Mouse (Mus musculus) subcutaneous adipose tissue, adult 2 months (tissue): ENCODE data around the gene Capn12. TPM values are rescaled to one million over a fixed set of nuclear protein-coding genes. Genes with fewer than 3 reads are reported as not detected.

Experiments
- polyA plus RNA-seq: library from polyadenylated mRNA; depleted of rRNA; stranded (reverse); fragments of >200 nt; gene quantifications from 2 replicates; pipeline ENCODE4 v1.2.3, GENCODE M21; 2012; ENCODE audit warnings: low replicate concordance; rRNA removed

Capn12 gene
- 0.85 and 2.6 TPM in 2 replicates for polyA plus RNA-seq

DNA sequence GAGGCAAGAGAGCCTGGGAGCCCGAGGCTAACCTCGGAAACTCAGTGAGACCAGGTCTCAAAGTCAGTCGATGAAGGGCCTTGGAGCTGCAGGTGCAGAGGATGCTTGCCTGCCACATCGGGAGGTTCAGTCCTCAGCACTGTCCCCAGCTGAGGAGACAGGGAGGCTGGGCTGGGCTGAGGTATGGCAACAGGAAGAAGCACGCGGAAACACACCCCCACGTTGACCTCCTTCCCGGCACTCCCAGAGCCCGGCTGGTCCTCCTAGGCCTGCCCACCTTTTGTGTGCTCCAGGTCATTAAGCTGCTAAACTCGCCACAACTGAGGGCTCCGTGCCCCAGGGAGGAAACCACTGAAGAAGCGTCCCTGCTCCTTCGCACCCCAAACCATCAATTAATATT is at the start of gene Capn12:
Capn12 (plus strand) TSS at position 224 of the 400 bp plus-strand sequence.

GRCm38 (mm10) chr7:28833723-28834347 is 47.4 kb upstream of the Capn12 start, which contains the start of gene Lgals4:
Gene Lgals4 (plus strand): TSS chr7:28833854.

GRCm38 (mm10) chr7:28863540-28863939 is 17.7 kb upstream of the Capn12 start, which contains the start of gene Lgals7:
Gene Lgals7 (plus strand): TSS chr7:28863853.

Other genes with a start within 250 kb of the Capn12 start
- 7.1 and 21.8 TPM in 2 replicates for gene Fbxo27, start 188.6 kb upstream of the Capn12 start, polyA plus RNA-seq
- gene Fbxo17, start 164.6 kb upstream of the Capn12 start, polyA plus RNA-seq, result 1.8 and 6.7 TPM in 2 replicates
- 65.5 and 68.1 TPM in 2 replicates for gene Mrps12, start 139.6 kb upstream of the Capn12 start, polyA plus RNA-seq
- 17.2 and 24.2 TPM in 2 replicates for gene Sars2, start 139.4 kb upstream of the Capn12 start, polyA plus RNA-seq
- gene Ccer2, start 125.2 kb upstream of the Capn12 start, polyA plus RNA-seq, result not detected in 2 replicates
- gene Sirt2, start 114.7 kb upstream of the Capn12 start, polyA plus RNA-seq, result 116 and 128 TPM in 2 replicates
- gene Nfkbib, start 113.9 kb upstream of the Capn12 start, polyA plus RNA-seq, result 31.7 and 33.5 TPM in 2 replicates
- gene Rinl, start 92.5 kb upstream of the Capn12 start, polyA plus RNA-seq, result 5.6 and 8.0 TPM in 2 replicates
- gene Hnrnpl, start 72.9 kb upstream of the Capn12 start, polyA plus RNA-seq, result 301 and 463 TPM in 2 replicates
- 516 and 1,100 TPM in 2 replicates for gene Ech1, start 56.2 kb upstream of the Capn12 start, polyA plus RNA-seq
- gene Lgals4, start 47.6 kb upstream of the Capn12 start, polyA plus RNA-seq, result 29.7 and 44.7 TPM in 2 replicates
- 7.4 and 19.9 TPM in 2 replicates for gene Lgals7, start 17.6 kb upstream of the Capn12 start, polyA plus RNA-seq
- gene Actn4, start 80.9 kb downstream of the Capn12 start, polyA plus RNA-seq, result 420 and 464 TPM in 2 replicates
- 291 and 376 TPM in 2 replicates for gene Eif3k, start 100.4 kb downstream of the Capn12 start, polyA plus RNA-seq
- 8.4 and 8.8 TPM in 2 replicates for gene Map4k1, start 100.6 kb downstream of the Capn12 start, polyA plus RNA-seq
- gene Ryr1, start 243.8 kb downstream of the Capn12 start, polyA plus RNA-seq, result 0.09 and 0.18 TPM in 2 replicates